Mouse (Mus musculus): ENCODE results near the gene Fkbpl. TPM values are rescaled to one million over a fixed set of nuclear protein-coding genes. Genes with fewer than 3 reads are reported as not detected.
A peak's percentile ranks its signal among the peaks of the same experiment; 100 is the strongest.

Gene Fkbpl
- polyA plus RNA-seq, 1 experiment from 2014 or later: 18.4 TPM

- ATAC-seq (replicated peaks; ENCODE audit: low FRiP score): no peak
- no peak overlapping the region for H3K27ac ChIP-seq
- no peak overlapping the region for H3K9ac ChIP-seq
- peaks cover 44% of the 10 kb centered on the region for H3K4me1 ChIP-seq
- H3K4me2 ChIP-seq: no peak overlapping the region
- no peaks in the 10 kb centered on the region for H3K27me3 ChIP-seq
- H3K9me3 ChIP-seq (replicated peaks): no peaks in the 10 kb centered on the region
- 49% methylated on average over 19 of the region's 19 CpGs for WGBS
- no peak overlapping the region for H3K4me3 ChIP-seq (replicated peaks)
- H3K36me3 ChIP-seq: peaks cover 59% of the 10 kb centered on the region
These were observed 7.1 kb downstream of the Fkbpl start for GRCm38 (mm10) chr17:34651507-34652221.

GRCm38 (mm10) chr17:34652546-34652945, 8.0 kb downstream of the Fkbpl start:
- H3K9ac ChIP-seq: no peak overlapping the region
- no peak overlapping the region for H3K4me2 ChIP-seq
- peaks cover 59% of the 10 kb centered on the region for H3K36me3 ChIP-seq
- no peaks in the 10 kb centered on the region for H3K9me3 ChIP-seq (replicated peaks)
- H3K27ac ChIP-seq: no peak overlapping the region
- no peak overlapping the region for H3K4me3 ChIP-seq (replicated peaks)
- H3K27me3 ChIP-seq: 0 out of 2 replicates have a peak, but pooled peaks cover 3% of the 10 kb centered on the region
- H3K4me1 ChIP-seq: peaks cover 42% of the 10 kb centered on the region
- no peak for ATAC-seq (replicated peaks; ENCODE audit: low FRiP score)
- 87% methylated on average over 10 of the region's 10 CpGs for WGBS

GRCm38 (mm10) chr17:34652985-34653384, 8.4 kb downstream of the Fkbpl start:
- Histone ChIP-seq H3K27ac (no peak overlapping the region), H3K9ac (no peak overlapping the region), H3K27me3 (0 out of 2 replicates have a peak, but pooled peaks cover 7% of the 10 kb centered on the region), H3K4me3 (replicated peaks) (no peak overlapping the region), H3K9me3 (replicated peaks) (no peaks in the 10 kb centered on the region), H3K4me2 (no peak overlapping the region), H3K36me3 (peaks cover 59% of the 10 kb centered on the region), H3K4me1 (peaks cover 38% of the 10 kb centered on the region)
- no peak for ATAC-seq (replicated peaks; ENCODE audit: low FRiP score)
- WGBS: 86% methylated on average over 8 of the region's 8 CpGs

- 66% methylated on average over 9 of the region's 9 CpGs for WGBS
- peaks cover 13% of the 10 kb centered on the region; the same call in 1 of the 2 replicates for H3K27me3 ChIP-seq
- no peak overlapping the region for H3K27ac ChIP-seq
- no peak overlapping the region for H3K4me2 ChIP-seq
- no peak overlapping the region for H3K9ac ChIP-seq
- peaks cover 29% of the 10 kb centered on the region for H3K4me1 ChIP-seq
- peaks cover 59% of the 10 kb centered on the region for H3K36me3 ChIP-seq
- ATAC-seq (replicated peaks; ENCODE audit: low FRiP score): no peak
- no peak overlapping the region for H3K4me3 ChIP-seq (replicated peaks)
- H3K9me3 ChIP-seq (replicated peaks): no peaks in the 10 kb centered on the region
These were observed 9.3 kb downstream of the Fkbpl start for GRCm38 (mm10) chr17:34653746-34654285.

GRCm38 (mm10) chr17:34654392-34654791, 9.8 kb downstream of the Fkbpl start:
- no peak overlapping the region for H3K27ac ChIP-seq
- H3K4me3 ChIP-seq (replicated peaks): no peak overlapping the region
- 88% methylated on average over 13 of the region's 13 CpGs for WGBS
- ATAC-seq (replicated peaks; ENCODE audit: low FRiP score): no peak
- H3K4me2 ChIP-seq: no peak overlapping the region
- H3K4me1 ChIP-seq: peaks cover 27% of the 10 kb centered on the region
- H3K36me3 ChIP-seq: peaks cover 53% of the 10 kb centered on the region
- H3K27me3 ChIP-seq: peaks cover 19% of the 10 kb centered on the region; the same call in 1 of the 2 replicates
- no peaks in the 10 kb centered on the region for H3K9me3 ChIP-seq (replicated peaks)
- H3K9ac ChIP-seq: no peak overlapping the region

- 57% methylated on average over 7 of the region's 7 CpGs for WGBS
- H3K27me3 ChIP-seq: peaks cover 26% of the 10 kb centered on the region
- no peak overlapping the region for H3K9ac ChIP-seq
- no peak overlapping the region for H3K4me3 ChIP-seq (replicated peaks)
- H3K9me3 ChIP-seq (replicated peaks): no peaks in the 10 kb centered on the region
- H3K4me1 ChIP-seq: peaks cover 27% of the 10 kb centered on the region
- peak; percentile 14 for ATAC-seq (replicated peaks; ENCODE audit: low FRiP score)
- peaks cover 45% of the 10 kb centered on the region for H3K36me3 ChIP-seq
- H3K27ac ChIP-seq: peak overlapping the region; percentile 54
- no peak overlapping the region for H3K4me2 ChIP-seq
These were observed 10.6 kb downstream of the Fkbpl start for GRCm38 (mm10) chr17:34655160-34655559.

- Histone ChIP-seq H3K9me3 (replicated peaks) (no peaks in the 10 kb centered on the region), H3K4me3 (replicated peaks) (no peak overlapping the region), H3K27ac (peak overlapping the region; percentile 54), H3K4me2 (no peak overlapping the region), H3K9ac (no peak overlapping the region), H3K4me1 (peaks cover 31% of the 10 kb centered on the region), H3K36me3 (peaks cover 41% of the 10 kb centered on the region), H3K27me3 (peaks cover 30% of the 10 kb centered on the region)
- 45% methylated on average over 4 of the region's 4 CpGs for WGBS
- ATAC-seq (replicated peaks; ENCODE audit: low FRiP score): peak; percentile 82
These were observed 11.0 kb downstream of the Fkbpl start for GRCm38 (mm10) chr17:34655581-34655991.

GRCm38 (mm10) chr17:34656666-34657065, 12.1 kb downstream of the Fkbpl start:
- 67% methylated on average over 8 of the region's 8 CpGs for WGBS
- peaks cover 40% of the 10 kb centered on the region for H3K27me3 ChIP-seq
- no peaks in the 10 kb centered on the region for H3K9me3 ChIP-seq (replicated peaks)
- ATAC-seq (replicated peaks; ENCODE audit: low FRiP score): no peak
- H3K4me1 ChIP-seq: peaks cover 42% of the 10 kb centered on the region
- H3K9ac ChIP-seq: no peak overlapping the region
- H3K27ac ChIP-seq: no peak overlapping the region
- no peak overlapping the region for H3K4me2 ChIP-seq
- H3K4me3 ChIP-seq (replicated peaks): no peak overlapping the region
- H3K36me3 ChIP-seq: peaks cover 31% of the 10 kb centered on the region

GRCm38 (mm10) chr17:34657271-34657670, 12.7 kb downstream of the Fkbpl start:
- no peak overlapping the region for H3K4me2 ChIP-seq
- no peak overlapping the region for H3K27ac ChIP-seq
- H3K4me1 ChIP-seq: peaks cover 43% of the 10 kb centered on the region
- H3K27me3 ChIP-seq: peaks cover 41% of the 10 kb centered on the region
- H3K9ac ChIP-seq: no peak overlapping the region
- no peaks in the 10 kb centered on the region for H3K9me3 ChIP-seq (replicated peaks)
- WGBS: 18% methylated on average over 2 of the region's 2 CpGs
- no peak overlapping the region for H3K4me3 ChIP-seq (replicated peaks)
- no peak for ATAC-seq (replicated peaks; ENCODE audit: low FRiP score)
- peaks cover 25% of the 10 kb centered on the region for H3K36me3 ChIP-seq

- Histone ChIP-seq H3K9ac (no peak overlapping the region), H3K36me3 (peaks cover 17% of the 10 kb centered on the region), H3K4me1 (peaks cover 43% of the 10 kb centered on the region), H3K27ac (no peak overlapping the region), H3K4me3 (replicated peaks) (no peak overlapping the region), H3K4me2 (no peak overlapping the region), H3K27me3 (peaks cover 49% of the 10 kb centered on the region), H3K9me3 (replicated peaks) (no peaks in the 10 kb centered on the region)
- ATAC-seq (replicated peaks; ENCODE audit: low FRiP score): no peak
- 82% methylated on average over 2 of the region's 2 CpGs for WGBS
These were observed 13.6 kb downstream of the Fkbpl start for GRCm38 (mm10) chr17:34658145-34658544.

- H3K4me3 ChIP-seq (replicated peaks): no peak overlapping the region
- peaks cover 43% of the 10 kb centered on the region for H3K4me1 ChIP-seq
- H3K27me3 ChIP-seq: peaks cover 51% of the 10 kb centered on the region
- no peak overlapping the region for H3K4me2 ChIP-seq
- 81% methylated on average over 3 of the region's 3 CpGs for WGBS
- no peaks in the 10 kb centered on the region for H3K9me3 ChIP-seq (replicated peaks)
- no peak overlapping the region for H3K27ac ChIP-seq
- no peak for ATAC-seq (replicated peaks; ENCODE audit: low FRiP score)
- H3K36me3 ChIP-seq: peaks cover 12% of the 10 kb centered on the region
- no peak overlapping the region for H3K9ac ChIP-seq
These were observed 14.0 kb downstream of the Fkbpl start for GRCm38 (mm10) chr17:34658591-34658990.

GRCm38 (mm10) chr17:34659181-34659896, 14.8 kb downstream of the Fkbpl start:
- Histone ChIP-seq H3K4me3 (replicated peaks) (no peak overlapping the region), H3K36me3 (peaks cover 5% of the 10 kb centered on the region), H3K27ac (no peak overlapping the region), H3K9me3 (replicated peaks) (no peaks in the 10 kb centered on the region), H3K27me3 (peaks cover 51% of the 10 kb centered on the region), H3K4me2 (no peak overlapping the region), H3K4me1 (peaks cover 40% of the 10 kb centered on the region), H3K9ac (no peak overlapping the region)
- WGBS: 60% methylated on average over 12 of the region's 12 CpGs
- ATAC-seq (replicated peaks; ENCODE audit: low FRiP score): no peak
